Mouse (Mus musculus): ENCODE data around the gene Fignl2.

The Fignl2 gene

GRCm38 (mm10) chr15:101066920-101067696 is 11.3 kb downstream of the Fignl2 start:
- DNase-seq, result no peak

GRCm38 (mm10) chr15:101066364-101066847 is 12.0 kb downstream of the Fignl2 start:
- no peak for DNase-seq

GRCm38 (mm10) chr15:101065069-101065468 is 13.3 kb downstream of the Fignl2 start:
- no peak for DNase-seq

GRCm38 (mm10) chr15:101060280-101060852 is 18.0 kb downstream of the Fignl2 start:
- no peak for DNase-seq

GRCm38 (mm10) chr15:101059570-101060279 is 18.6 kb downstream of the Fignl2 start:
- no peak for DNase-seq

GRCm38 (mm10) chr15:101056225-101056624 is 22.1 kb downstream of the Fignl2 start:
- DNase-seq, result peak; percentile 42

GRCm38 (mm10) chr15:101054541-101054940 is 23.8 kb downstream of the Fignl2 start:
- no peak for DNase-seq

GRCm38 (mm10) chr15:101053832-101054459 is 24.4 kb downstream of the Fignl2 start:
- no peak for DNase-seq

- peak; percentile 12 for DNase-seq
Measured at GRCm38 (mm10) chr15:101052560-101053501, 25.5 kb downstream of the Fignl2 start.

GRCm38 (mm10) chr15:101051869-101052268 is 26.5 kb downstream of the Fignl2 start:
- no peak for DNase-seq

- DNase-seq, result no peak
Measured at GRCm38 (mm10) chr15:101048338-101048896, 29.9 kb downstream of the Fignl2 start.

- no peak for DNase-seq
Measured at GRCm38 (mm10) chr15:101047194-101047555, 31.2 kb downstream of the Fignl2 start, which contains the start of gene Gm47841. Gene Gm47841 (minus strand): TSS chr15:101047397.

GRCm38 (mm10) chr15:101046527-101047193 is 31.7 kb downstream of the Fignl2 start:
- DNase-seq, result no peak

- no peak for DNase-seq
Measured at GRCm38 (mm10) chr15:101046039-101046526, 32.3 kb downstream of the Fignl2 start.

- DNase-seq, result no peak
Measured at GRCm38 (mm10) chr15:101044531-101044930, 33.8 kb downstream of the Fignl2 start.

- DNase-seq, result peak; percentile 42
Measured at GRCm38 (mm10) chr15:101042613-101043012, 35.8 kb downstream of the Fignl2 start.

- DNase-seq, result no peak
Measured at GRCm38 (mm10) chr15:101041966-101042365, 36.4 kb downstream of the Fignl2 start.

- peak; percentile 20 for DNase-seq
Measured at GRCm38 (mm10) chr15:101039651-101040050, 38.7 kb downstream of the Fignl2 start.

- no peak for DNase-seq
Measured at GRCm38 (mm10) chr15:101028960-101029359, 49.4 kb downstream of the Fignl2 start.

GRCm38 (mm10) chr15:101011352-101011751 is 67.0 kb downstream of the Fignl2 start:
- no peak for DNase-seq
